Mouse (Mus musculus) spleen, postnatal 10 days (tissue): ENCODE measurements around the gene Mtor.
A peak's percentile ranks its signal among the peaks of the same experiment; 100 is the strongest.

Source experiments
- DNase-seq, 2 experiments: peaks; one replicate each; pipeline ENCODE4 v3.0.0; 2021 to 2022; ENCODE audit warnings: low spot score in 2 of 2

Mtor gene

GRCm38 (mm10) chr4:148532516-148532915 lies 84.1 kb downstream of the Mtor start:
- DNase-seq: no peak

GRCm38 (mm10) chr4:148533613-148534328 lies 85.4 kb downstream of the Mtor start:
- DNase-seq: no peak

DNA sequence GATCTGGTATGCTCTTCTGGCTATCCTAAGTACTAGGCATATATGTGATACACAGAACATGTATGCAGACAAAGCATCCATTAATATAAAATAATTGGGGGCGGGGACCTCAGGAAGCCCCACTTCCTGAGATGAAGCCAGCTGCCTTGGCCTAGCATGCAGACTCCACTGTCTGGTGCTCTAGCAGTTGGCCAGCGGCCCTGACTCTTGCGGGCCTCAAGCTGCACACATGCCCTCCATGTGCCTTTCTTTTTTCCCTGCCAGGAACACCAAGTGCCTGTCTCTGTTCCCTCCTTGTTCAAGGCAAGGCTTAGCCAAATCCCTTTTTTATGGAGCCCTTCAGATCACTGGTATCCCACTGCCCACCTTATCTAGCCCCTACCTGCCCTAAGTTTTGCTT lies 87.5 kb downstream of the Mtor start:
- DNase-seq: no peak

GRCm38 (mm10) chr4:148549106-148549505 lies 100.7 kb downstream of the Mtor start:
- no peak for DNase-seq

DNA sequence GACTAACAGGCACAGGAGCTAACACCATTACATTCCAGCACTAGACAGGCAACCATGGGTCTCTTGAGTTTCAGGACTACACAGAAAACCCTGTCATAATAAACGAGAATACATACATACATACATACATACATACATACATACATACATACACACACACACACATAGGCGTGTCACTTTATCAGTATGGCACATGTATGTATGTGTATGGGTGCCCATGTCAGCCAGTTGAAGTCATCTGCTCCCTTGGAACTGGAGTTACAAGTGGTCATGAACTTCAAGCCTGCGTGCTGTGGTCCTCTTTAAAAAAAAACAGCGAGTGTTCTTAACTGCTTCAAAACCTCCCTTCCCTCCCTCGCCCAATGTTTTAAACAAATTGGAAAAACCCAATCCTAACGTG lies 109.4 kb downstream of the Mtor start:
- DNase-seq: no peak

GRCm38 (mm10) chr4:148558297-148559000 lies 110.0 kb downstream of the Mtor start, which contains the start of gene Exosc10:
Exosc10 (plus strand) TSS chr4:148558429.
- DNase-seq: peak; percentile 84 to 92

- DNase-seq: no peak
These were observed 114.3 kb downstream of the Mtor start for GRCm38 (mm10) chr4:148562676-148563075.

GRCm38 (mm10) chr4:148563595-148563994 lies 115.2 kb downstream of the Mtor start:
- DNase-seq: no peak

DNA sequence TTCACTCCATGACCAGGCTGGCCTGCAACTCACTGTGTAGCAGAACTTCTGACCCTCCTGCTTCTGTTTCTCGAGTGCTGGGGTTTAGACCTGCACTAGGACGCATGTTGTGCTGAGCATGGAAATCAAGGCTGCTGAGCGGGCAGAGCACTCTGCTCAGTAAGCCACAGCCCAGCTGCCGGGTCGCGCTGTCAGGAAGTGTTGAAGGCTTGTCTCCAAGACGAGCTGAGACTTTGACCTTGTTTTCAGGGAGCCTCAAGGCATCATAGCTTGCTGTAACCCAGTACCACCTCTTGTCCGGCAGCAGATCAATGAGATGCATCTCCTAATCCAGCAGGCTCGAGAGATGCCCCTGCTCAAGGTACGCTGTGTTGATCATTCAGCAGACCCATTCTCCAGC lies 121.7 kb downstream of the Mtor start:
- no peak for DNase-seq

GRCm38 (mm10) chr4:148570693-148571295 lies 122.4 kb downstream of the Mtor start:
- no peak for DNase-seq

GRCm38 (mm10) chr4:148573222-148573621 lies 124.8 kb downstream of the Mtor start:
- no peak for DNase-seq

GRCm38 (mm10) chr4:148580765-148581164 lies 132.4 kb downstream of the Mtor start:
- DNase-seq: no peak

- DNase-seq: no peak
These were observed 133.0 kb downstream of the Mtor start for GRCm38 (mm10) chr4:148581422-148581821.

DNA sequence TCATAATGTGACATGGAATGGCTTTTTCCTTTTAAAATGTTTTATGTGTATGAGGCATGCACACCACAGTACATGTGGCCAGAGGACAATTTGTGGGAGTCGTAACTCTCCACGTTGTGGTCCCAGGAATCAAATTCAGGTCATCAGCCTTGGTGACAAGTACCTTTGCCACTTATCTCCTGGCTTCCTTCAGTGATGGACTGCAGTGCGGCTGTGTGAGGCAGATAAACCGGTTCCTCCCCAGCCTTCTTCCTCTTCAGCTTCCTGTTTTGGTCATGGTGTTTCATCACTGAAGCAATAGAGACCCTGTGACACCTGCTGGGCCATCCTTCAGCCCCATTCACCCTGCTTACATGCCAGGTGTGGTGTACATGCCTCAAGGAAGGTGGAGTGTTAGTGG lies 134.8 kb downstream of the Mtor start:
- DNase-seq: no peak

- DNase-seq: no peak
These were observed 138.2 kb downstream of the Mtor start for GRCm38 (mm10) chr4:148586648-148587047.

GRCm38 (mm10) chr4:148588793-148589192 lies 140.4 kb downstream of the Mtor start:
- DNase-seq: no peak

- no peak for DNase-seq
These were observed 141.2 kb downstream of the Mtor start for GRCm38 (mm10) chr4:148589565-148589964.

- DNase-seq: no peak
These were observed 142.2 kb downstream of the Mtor start for GRCm38 (mm10) chr4:148590421-148591170.

GRCm38 (mm10) chr4:148591171-148591630 lies 142.8 kb downstream of the Mtor start, which contains the start of gene Srm:
Srm (plus strand) TSS chr4:148591503.
- peak; percentile 92 to 98 for DNase-seq

DNA sequence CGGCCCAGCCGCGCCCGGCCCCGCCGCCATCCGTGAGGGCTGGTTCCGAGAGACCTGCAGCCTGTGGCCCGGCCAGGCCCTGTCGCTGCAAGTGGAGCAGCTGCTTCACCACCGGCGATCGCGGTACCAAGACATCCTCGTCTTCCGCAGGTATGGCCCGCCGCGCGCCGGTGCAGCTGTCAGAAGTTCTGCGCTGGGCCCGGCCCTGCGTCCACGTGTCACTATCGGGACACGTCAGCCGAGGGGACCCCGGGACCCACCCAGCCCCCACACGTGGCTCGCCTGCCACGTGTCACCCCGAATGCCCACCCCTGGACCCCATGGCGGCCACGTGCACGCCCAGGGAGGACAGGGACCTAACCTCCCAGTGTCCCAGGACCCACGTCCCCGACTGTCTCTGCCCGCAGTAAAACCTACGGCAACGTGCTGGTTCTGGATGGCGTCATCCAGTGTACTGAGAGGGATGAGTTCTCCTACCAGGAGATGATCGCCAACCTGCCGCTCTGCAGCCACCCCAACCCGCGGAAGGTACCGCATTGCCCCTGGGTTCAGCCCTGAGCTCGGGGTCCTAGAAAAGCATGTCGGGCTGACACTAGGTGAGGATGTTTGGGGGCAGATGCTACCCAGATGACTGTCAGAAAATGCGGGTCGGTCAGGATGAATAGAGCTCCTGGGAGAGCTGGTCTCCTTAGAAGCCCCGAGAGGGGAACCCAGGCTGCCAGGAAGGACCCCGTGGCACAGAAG lies 143.4 kb downstream of the Mtor start:
- peak in 1 of 2 experiments; percentile 30 for DNase-seq

- DNase-seq: no peak
These were observed 145.6 kb downstream of the Mtor start for GRCm38 (mm10) chr4:148593996-148594395.
